Mouse (Mus musculus) embryo, embryonic 9.5 days (tissue): ENCODE results near the gene Ddx1.

Source experiments
- DNase-seq: peaks from one replicate; pipeline ENCODE4 v3.0.0-alpha.2; 2017; ENCODE audit errors: extremely low spot score

The Ddx1 gene

GRCm38 (mm10) chr12:13248691-13249572 lies at the start of gene Ddx1:
TSS of gene Ddx1 (minus strand) at chr12:13249213.
- DNase-seq = peak; percentile 87

GRCm38 (mm10) chr12:13293421-13293881 lies 44.4 kb upstream of the Ddx1 start:
- DNase-seq = no peak

GRCm38 (mm10) chr12:13291453-13291852 lies 42.4 kb upstream of the Ddx1 start:
- DNase-seq = no peak

- DNase-seq = no peak
Measured at GRCm38 (mm10) chr12:13269570-13270390, 20.8 kb upstream of the Ddx1 start.

GRCm38 (mm10) chr12:13268826-13269449 lies 19.9 kb upstream of the Ddx1 start, which contains the start of gene Nbas:
TSS of gene Nbas (plus strand) at chr12:13269133.
- peak; percentile 87 for DNase-seq

GRCm38 (mm10) chr12:13268412-13268811 lies 19.4 kb upstream of the Ddx1 start:
- no peak for DNase-seq

GRCm38 (mm10) chr12:13255701-13256100 lies 6.7 kb upstream of the Ddx1 start:
- DNase-seq = no peak

GRCm38 (mm10) chr12:13255068-13255467 lies 6.1 kb upstream of the Ddx1 start:
- no peak for DNase-seq

GRCm38 (mm10) chr12:13249573-13249919 lies 533 bp upstream of the Ddx1 start:
- no peak for DNase-seq

GRCm38 (mm10) chr12:13242453-13242852 lies 6.6 kb downstream of the Ddx1 start:
- no peak for DNase-seq

GRCm38 (mm10) chr12:13218101-13218514 lies 30.9 kb downstream of the Ddx1 start:
- DNase-seq = no peak

- no peak for DNase-seq
Measured at GRCm38 (mm10) chr12:13217568-13217967, 31.4 kb downstream of the Ddx1 start.

GRCm38 (mm10) chr12:13216501-13217103 lies 32.4 kb downstream of the Ddx1 start:
- DNase-seq = no peak

- DNase-seq = peak; percentile 89
Measured at GRCm38 (mm10) chr12:13214345-13215278, 34.4 kb downstream of the Ddx1 start.

- no peak for DNase-seq
Measured at GRCm38 (mm10) chr12:13211746-13212482, 37.1 kb downstream of the Ddx1 start.

- peak; percentile 35 for DNase-seq
Measured at GRCm38 (mm10) chr12:13209692-13210377, 39.2 kb downstream of the Ddx1 start.

GRCm38 (mm10) chr12:13208983-13209451 lies 40.0 kb downstream of the Ddx1 start:
- peak; percentile 64 for DNase-seq

GRCm38 (mm10) chr12:13208517-13208916 lies 40.5 kb downstream of the Ddx1 start:
- DNase-seq = no peak

- no peak for DNase-seq
Measured at GRCm38 (mm10) chr12:13207099-13207498, 41.9 kb downstream of the Ddx1 start.
